Mouse (Mus musculus): ENCODE measurements around the gene Alkbh6. TPM values are rescaled to one million over a fixed set of nuclear protein-coding genes. Genes with fewer than 3 reads are reported as not detected.

Gene Alkbh6
- polyA plus RNA-seq, 2 experiments, result 79.7 to 124 TPM

GRCm38 (mm10) chr7:30280670-30281138, 27.8 kb upstream of the Alkbh6 start:
- Histone ChIP-seq H3K4me1 (ENCODE audit: control insufficient read depth, insufficient read depth, low read length) (peaks cover 5% of the 10 kb centered on the region; the same call in 1 of the 2 replicates), H3K27me3 (ENCODE audit: control insufficient read depth, insufficient read depth, low read length) (no peaks in the 10 kb centered on the region), H3K4me2 (replicated peaks; ENCODE audit: low read depth, low read length, severe bottlenecking) (peak overlapping the region; percentile 92), H3K27ac (replicated peaks; ENCODE audit: low read depth, low read length) (peak overlapping the region; percentile 92), H3K9me3 (ENCODE audit: control insufficient read depth, low read length) (no peaks in the 10 kb centered on the region), H3K9ac (ENCODE audit: low read depth, low read length, severe bottlenecking) (peak overlapping the region; percentile 34), H3K36me3 (ENCODE audit: control insufficient read depth, insufficient read depth, low read length) (no peaks in the 10 kb centered on the region), H3K4me3 (replicated peaks; ENCODE audit: low read length) (peak overlapping the region; percentile 73)
- peak; percentile 88 for ATAC-seq (ENCODE audit: low FRiP score, low read depth)
- WGBS, result under 1% methylated on average over 20 of the region's 20 CpGs
- TF ChIP-seq POLR2A (IDR thresholded peaks at IDR 0.05; ENCODE audit: borderline replicate concordance, extremely low read depth, insufficient read depth, insufficient read length), result no peak
- DNase-seq (ENCODE audit: low spot score), result peak; percentile 91

DNA sequence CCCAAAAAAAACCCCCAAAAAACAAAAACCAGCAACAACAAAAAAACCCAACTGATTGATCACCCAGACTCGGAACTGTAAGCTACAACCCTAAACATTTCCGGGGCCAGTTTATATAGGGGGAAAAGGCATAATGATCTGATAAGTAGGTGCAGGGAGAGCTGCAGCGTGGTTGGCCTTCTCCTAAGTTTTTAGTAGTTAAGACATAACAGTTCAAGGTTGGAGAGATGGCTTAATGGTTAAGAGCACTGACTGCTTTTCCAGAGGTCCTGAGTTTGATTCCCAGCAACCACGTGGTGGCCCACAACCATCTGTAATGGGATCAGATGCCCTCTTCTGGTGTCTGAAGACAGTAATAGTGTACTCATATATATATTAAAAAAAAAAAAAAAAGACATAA, 27.0 kb upstream of the Alkbh6 start:
- no peak for DNase-seq (ENCODE audit: low spot score)
- Histone ChIP-seq H3K27ac (replicated peaks; ENCODE audit: low read depth, low read length) (no peak overlapping the region), H3K4me1 (ENCODE audit: control insufficient read depth, insufficient read depth, low read length) (peaks cover 5% of the 10 kb centered on the region; the same call in 1 of the 2 replicates), H3K4me2 (replicated peaks; ENCODE audit: low read depth, low read length, severe bottlenecking) (no peak overlapping the region), H3K4me3 (replicated peaks; ENCODE audit: low read length) (no peak overlapping the region), H3K9me3 (ENCODE audit: control insufficient read depth, low read length) (no peaks in the 10 kb centered on the region), H3K36me3 (ENCODE audit: control insufficient read depth, insufficient read depth, low read length) (no peaks in the 10 kb centered on the region), H3K27me3 (ENCODE audit: control insufficient read depth, insufficient read depth, low read length) (no peaks in the 10 kb centered on the region), H3K9ac (ENCODE audit: low read depth, low read length, severe bottlenecking) (no peak overlapping the region)
- WGBS, result 78% methylated on average over 4 of the region's 4 CpGs
- no peak for ATAC-seq (ENCODE audit: low FRiP score, low read depth)
- no peak for TF ChIP-seq POLR2A (IDR thresholded peaks at IDR 0.05; ENCODE audit: borderline replicate concordance, extremely low read depth, insufficient read depth, insufficient read length)

- no peak for ATAC-seq (ENCODE audit: low FRiP score, low read depth)
- Histone ChIP-seq H3K27me3 (ENCODE audit: control insufficient read depth, insufficient read depth, low read length) (no peaks in the 10 kb centered on the region), H3K27ac (replicated peaks; ENCODE audit: low read depth, low read length) (no peak overlapping the region), H3K9ac (ENCODE audit: low read depth, low read length, severe bottlenecking) (no peak overlapping the region), H3K36me3 (ENCODE audit: control insufficient read depth, insufficient read depth, low read length) (no peaks in the 10 kb centered on the region), H3K4me2 (replicated peaks; ENCODE audit: low read depth, low read length, severe bottlenecking) (no peak overlapping the region), H3K9me3 (ENCODE audit: control insufficient read depth, low read length) (no peaks in the 10 kb centered on the region), H3K4me3 (replicated peaks; ENCODE audit: low read length) (no peak overlapping the region), H3K4me1 (ENCODE audit: control insufficient read depth, insufficient read depth, low read length) (peaks cover 5% of the 10 kb centered on the region; the same call in 1 of the 2 replicates)
- no peak for DNase-seq (ENCODE audit: low spot score)
- TF ChIP-seq POLR2A (IDR thresholded peaks at IDR 0.05; ENCODE audit: borderline replicate concordance, extremely low read depth, insufficient read depth, insufficient read length), result no peak
- 74% methylated on average over 7 of the region's 7 CpGs for WGBS
Measured at GRCm38 (mm10) chr7:30282740-30283139, 25.8 kb upstream of the Alkbh6 start.

DNA sequence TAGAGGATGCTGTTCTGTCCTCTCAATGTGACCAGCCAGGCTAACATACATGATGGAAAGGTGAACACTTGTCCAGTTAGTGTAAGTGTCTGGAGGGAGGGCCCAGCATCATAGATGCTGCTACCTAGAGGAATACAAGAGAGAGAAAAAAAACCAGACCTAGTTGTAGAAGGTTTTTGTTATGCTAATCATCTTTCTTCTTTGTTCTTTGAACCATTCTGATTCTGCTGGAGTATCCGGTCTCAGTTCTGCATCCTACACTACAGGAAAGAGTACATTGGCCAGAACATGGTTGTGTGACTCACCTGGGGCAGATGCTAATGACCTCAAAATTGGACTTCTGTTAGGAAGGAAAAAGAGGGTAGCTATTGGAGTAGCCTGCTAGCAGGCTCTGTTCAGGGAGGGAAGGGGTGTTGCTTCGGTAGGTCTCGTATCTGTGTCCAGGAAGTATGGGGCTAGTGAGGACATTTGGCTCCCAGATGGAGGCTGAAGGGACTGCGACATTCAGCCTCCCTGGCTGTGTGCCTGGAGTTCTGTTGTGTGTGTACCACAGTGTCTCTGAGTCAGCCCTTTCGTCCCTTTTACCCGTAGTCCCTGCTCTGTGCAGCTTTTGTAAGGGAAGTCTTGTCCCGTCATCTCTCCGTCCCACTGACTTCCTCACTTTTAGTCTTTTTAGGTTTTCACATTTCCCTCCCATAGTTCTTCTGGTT, 21.7 kb upstream of the Alkbh6 start:
- Histone ChIP-seq H3K4me3 (replicated peaks; ENCODE audit: low read length) (no peak overlapping the region), H3K27me3 (ENCODE audit: control insufficient read depth, insufficient read depth, low read length) (no peaks in the 10 kb centered on the region), H3K9ac (ENCODE audit: low read depth, low read length, severe bottlenecking) (no peak overlapping the region), H3K36me3 (ENCODE audit: control insufficient read depth, insufficient read depth, low read length) (no peaks in the 10 kb centered on the region), H3K4me1 (ENCODE audit: control insufficient read depth, insufficient read depth, low read length) (peaks cover 6% of the 10 kb centered on the region), H3K27ac (replicated peaks; ENCODE audit: low read depth, low read length) (no peak overlapping the region), H3K9me3 (ENCODE audit: control insufficient read depth, low read length) (no peaks in the 10 kb centered on the region), H3K4me2 (replicated peaks; ENCODE audit: low read depth, low read length, severe bottlenecking) (no peak overlapping the region)
- TF ChIP-seq POLR2A (IDR thresholded peaks at IDR 0.05; ENCODE audit: borderline replicate concordance, extremely low read depth, insufficient read depth, insufficient read length), result no peak
- ATAC-seq (ENCODE audit: low FRiP score, low read depth), result no peak
- 55% methylated on average over 8 of the region's 8 CpGs for WGBS
- DNase-seq (ENCODE audit: low spot score), result no peak

- no peak overlapping the region for H3K27ac ChIP-seq (replicated peaks; ENCODE audit: low read depth, low read length)
- H3K9ac ChIP-seq (ENCODE audit: low read depth, low read length, severe bottlenecking), result no peak overlapping the region
- 0 out of 2 replicates have a peak, but pooled peaks cover 4% of the 10 kb centered on the region for H3K36me3 ChIP-seq (ENCODE audit: control insufficient read depth, insufficient read depth, low read length)
- TF ChIP-seq POLR2A (IDR thresholded peaks at IDR 0.05; ENCODE audit: borderline replicate concordance, extremely low read depth, insufficient read depth, insufficient read length), result no peak
- H3K9me3 ChIP-seq (ENCODE audit: control insufficient read depth, low read length), result no peaks in the 10 kb centered on the region
- H3K4me2 ChIP-seq (replicated peaks; ENCODE audit: low read depth, low read length, severe bottlenecking), result no peak overlapping the region
- H3K4me1 ChIP-seq (ENCODE audit: control insufficient read depth, insufficient read depth, low read length), result peaks cover 14% of the 10 kb centered on the region
- H3K4me3 ChIP-seq (replicated peaks; ENCODE audit: low read length), result no peak overlapping the region
- ATAC-seq (ENCODE audit: low FRiP score, low read depth), result no peak
- H3K27me3 ChIP-seq (ENCODE audit: control insufficient read depth, insufficient read depth, low read length), result no peaks in the 10 kb centered on the region
- DNase-seq (ENCODE audit: low spot score), result no peak
- WGBS, result 74% methylated on average over 6 of the region's 6 CpGs
Measured at GRCm38 (mm10) chr7:30288046-30288445, 20.5 kb upstream of the Alkbh6 start.
